25 mouse cellular contexts compared by ENCODE assay signal in genomic region chr10:20758259-20758658, GRCm38 (mm10).
"Had no signal": no experiment of that assay in that cellular context is flagged by ENCODE, and none has a peak within 500 bp of the region (broad histone marks: within the 10 kb centered on the region; RNA-seq: fewer than 3 reads in every experiment).

No protein-coding gene starts in this region.

- H3K9me3 ChIP-seq: heart, embryonic 13.5 days; heart, embryonic 15.5 days; hindbrain, embryonic 13.5 days; hindbrain, embryonic 15.5 days; kidney, embryonic 15.5 days; limb, embryonic 13.5 days; limb, embryonic 15.5 days; liver, embryonic 12.5 days had no signal

- H3K27me3 ChIP-seq: heart, embryonic 13.5 days; heart, embryonic 15.5 days; hindbrain, embryonic 13.5 days; hindbrain, embryonic 15.5 days; kidney, embryonic 15.5 days; limb, embryonic 13.5 days; liver, embryonic 12.5 days had no signal

- H3K36me3 ChIP-seq: heart, embryonic 13.5 days; heart, embryonic 15.5 days; hindbrain, embryonic 13.5 days; hindbrain, embryonic 15.5 days; kidney, embryonic 15.5 days; limb, embryonic 13.5 days; limb, embryonic 15.5 days; liver, embryonic 12.5 days had no signal

- H3K9ac ChIP-seq: heart, embryonic 13.5 days; heart, embryonic 15.5 days; hindbrain, embryonic 13.5 days; hindbrain, embryonic 15.5 days; kidney, embryonic 15.5 days; limb, embryonic 13.5 days; limb, embryonic 15.5 days; liver, embryonic 12.5 days had no signal

- H3K27ac ChIP-seq: gastrocnemius, adult 2 months; heart, adult 2 months; heart, embryonic 13.5 days; heart, embryonic 15.5 days; hindbrain, embryonic 13.5 days; hindbrain, embryonic 15.5 days; hindbrain, postnatal 0 days; kidney, embryonic 15.5 days; kidney, postnatal 0 days; layer of hippocampus, adult 2 months; left cerebral cortex, adult 2 months; limb, embryonic 13.5 days; limb, embryonic 15.5 days; liver, embryonic 12.5 days had no signal

- ATAC-seq: hindbrain, postnatal 0 days; intestine, embryonic 16.5 days; liver, embryonic 12.5 days had no signal

- H3K4me3 ChIP-seq: gastrocnemius, adult 2 months; heart, adult 2 months; heart, embryonic 13.5 days; heart, embryonic 15.5 days; hindbrain, embryonic 13.5 days; hindbrain, embryonic 15.5 days; kidney, embryonic 15.5 days; layer of hippocampus, adult 2 months; left cerebral cortex, adult 2 months; limb, embryonic 13.5 days; limb, embryonic 15.5 days; liver, embryonic 12.5 days had no signal

- DNase-seq: gastrocnemius, adult 2 months; gastrocnemius, postnatal 10 days; gastrocnemius, postnatal 25 days; heart, adult 2 months; heart, postnatal 14 days; heart, postnatal 36 days; kidney, adult 11 months; kidney, adult 2 months; kidney, adult 9 months; kidney, postnatal 14 days; kidney, postnatal 36 days; left cerebral cortex, postnatal 4 days had no signal

- H3K4me1 ChIP-seq: heart, embryonic 13.5 days; heart, embryonic 15.5 days; hindbrain, embryonic 13.5 days; hindbrain, embryonic 15.5 days; kidney, embryonic 15.5 days; limb, embryonic 13.5 days had no signal
